Mouse (Mus musculus): Measurements from ENCODE around the gene Lrig1. TPM values are rescaled to one million over a fixed set of nuclear protein-coding genes. Genes with fewer than 3 reads are reported as not detected.
A peak's percentile ranks its signal among the peaks of the same experiment; 100 is the strongest.

Gene Lrig1
- total RNA-seq, 1 experiment: 19.1 TPM

DNA sequence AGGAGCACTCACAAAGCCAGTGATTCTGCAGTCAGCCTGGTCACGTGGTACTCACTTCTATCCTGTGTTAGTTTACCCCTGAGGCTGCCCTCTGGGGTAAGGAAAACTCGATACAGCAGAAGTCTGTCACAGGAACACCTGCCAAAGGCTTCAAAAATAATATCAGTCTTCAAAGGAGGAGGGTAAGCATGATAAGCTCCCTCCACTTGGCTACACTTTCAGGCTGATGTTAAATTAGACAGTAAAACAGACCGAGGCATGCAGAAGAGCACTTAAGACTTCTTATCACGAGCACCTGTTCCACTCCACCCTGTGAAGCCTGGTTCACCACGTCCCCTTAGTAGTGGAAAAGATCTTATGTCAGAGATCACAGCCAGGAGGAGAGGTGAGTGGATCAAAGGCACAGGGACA lies 62.9 kb downstream of the Lrig1 start:
- DNase-seq (ENCODE audit: low read depth, low spot score): no peak
- H3K4me3 ChIP-seq (ENCODE audit: insufficient read depth in 1 of 2, low read depth in 1 of 2, low read length in 2 of 2, poor library complexity in 1 of 2, severe bottlenecking in 1 of 2): no peak overlapping the region
- H3K27ac ChIP-seq (ENCODE audit: insufficient read depth, low read depth, low read length, poor library complexity, severe bottlenecking): no peak overlapping the region
- peaks cover 0 to 15% of the 10 kb centered on the region in 2 experiments; a peak in 2 of 4 replicates for H3K4me1 ChIP-seq (ENCODE audit: control insufficient read depth in 2 of 2, insufficient read depth in 2 of 2, low read length in 2 of 2, poor library complexity in 1 of 2)
- H3K36me3 ChIP-seq (ENCODE audit: control insufficient read depth, insufficient read depth, low read length, poor library complexity, severe bottlenecking): no peaks in the 10 kb centered on the region
- H3K9me3 ChIP-seq (ENCODE audit: control insufficient read depth, insufficient read depth, low read depth, low read length): no peaks in the 10 kb centered on the region
- TF ChIP-seq MAFK (IDR thresholded peaks at IDR 0.05; ENCODE audit: insufficient read depth, low read depth, low read length) (no peak), ZNF384 (IDR thresholded peaks at IDR 0.05; ENCODE audit: low read depth, low read length) (no peak), HCFC1 (IDR thresholded peaks at IDR 0.05; ENCODE audit: borderline replicate concordance, insufficient read depth, low read length) (no peak), CHD2 (IDR thresholded peaks at IDR 0.05; ENCODE audit: low read depth, low read length) (no peak)
- no peak overlapping the region for H3K9ac ChIP-seq (ENCODE audit: insufficient read depth, low read depth, low read length, poor library complexity, severe bottlenecking)
- in situ Hi-C loops (cut with MboI; ENCODE audit: low sequenced_read_pairs in 2 of 2, unreplicated experiment in 2 of 2): no loop called here

DNA sequence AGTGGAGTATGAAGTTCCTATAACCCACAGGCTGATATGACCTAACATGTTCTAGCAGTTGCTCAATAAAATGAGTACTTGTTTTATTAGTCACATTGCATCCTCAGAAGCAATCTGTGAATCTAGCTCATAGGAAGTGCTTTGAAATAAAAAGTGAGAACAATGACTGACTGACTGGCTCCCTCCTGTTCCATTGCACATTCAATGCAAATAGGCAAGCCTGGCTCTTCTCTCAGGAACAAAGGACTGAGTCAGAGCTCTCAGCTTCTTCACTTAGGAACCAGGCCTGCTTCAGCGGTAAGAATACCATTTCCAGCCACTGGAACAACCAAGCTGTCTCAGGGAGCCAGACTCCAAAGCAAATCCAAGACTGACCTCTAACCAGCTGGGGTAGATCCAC lies 64.6 kb downstream of the Lrig1 start:
- no peak for DNase-seq (ENCODE audit: low read depth, low spot score)
- H3K36me3 ChIP-seq (ENCODE audit: control insufficient read depth, insufficient read depth, low read length, poor library complexity, severe bottlenecking): no peaks in the 10 kb centered on the region
- no peak overlapping the region for H3K4me3 ChIP-seq (ENCODE audit: insufficient read depth in 1 of 2, low read depth in 1 of 2, low read length in 2 of 2, poor library complexity in 1 of 2, severe bottlenecking in 1 of 2)
- H3K4me1 ChIP-seq (ENCODE audit: control insufficient read depth in 2 of 2, insufficient read depth in 2 of 2, low read length in 2 of 2, poor library complexity in 1 of 2): peaks cover 2 to 19% of the 10 kb centered on the region in 2 experiments; a peak in 3 of 4 replicates
- H3K27ac ChIP-seq (ENCODE audit: insufficient read depth, low read depth, low read length, poor library complexity, severe bottlenecking): no peak overlapping the region
- no peak overlapping the region for H3K9ac ChIP-seq (ENCODE audit: insufficient read depth, low read depth, low read length, poor library complexity, severe bottlenecking)
- H3K9me3 ChIP-seq (ENCODE audit: control insufficient read depth, insufficient read depth, low read depth, low read length): no peaks in the 10 kb centered on the region
- TF ChIP-seq HCFC1 (IDR thresholded peaks at IDR 0.05; ENCODE audit: borderline replicate concordance, insufficient read depth, low read length) (no peak), ZNF384 (IDR thresholded peaks at IDR 0.05; ENCODE audit: low read depth, low read length) (no peak), MAFK (IDR thresholded peaks at IDR 0.05; ENCODE audit: insufficient read depth, low read depth, low read length) (no peak), ZC3H11A (IDR thresholded peaks at IDR 0.05; ENCODE audit: borderline replicate concordance, low read depth, low read length) (no peak), CHD2 (IDR thresholded peaks at IDR 0.05; ENCODE audit: low read depth, low read length) (no peak)
- in situ Hi-C loops (cut with MboI; ENCODE audit: low sequenced_read_pairs in 2 of 2, unreplicated experiment in 2 of 2): no loop called here

DNA sequence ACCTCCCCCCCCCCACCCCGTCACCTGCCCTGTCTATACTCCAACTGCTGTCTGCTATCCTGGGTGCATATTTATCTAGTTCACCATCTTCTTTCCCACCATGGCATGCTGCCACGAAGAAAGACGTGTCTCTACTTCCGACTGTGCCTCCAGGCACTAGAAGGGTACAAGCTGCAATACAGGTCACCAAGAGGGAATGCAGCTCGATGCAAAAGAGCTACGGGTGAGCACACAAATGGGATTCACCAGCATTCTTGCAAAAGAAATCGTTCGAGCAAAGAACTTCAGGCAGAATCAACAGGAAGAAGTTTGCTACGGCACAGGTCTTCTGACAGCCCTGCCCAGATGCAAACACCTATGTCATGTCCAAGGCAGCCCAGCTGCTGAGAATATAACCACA lies 65.2 kb downstream of the Lrig1 start:
- Histone ChIP-seq H3K27ac (ENCODE audit: insufficient read depth, low read depth, low read length, poor library complexity, severe bottlenecking) (no peak overlapping the region), H3K4me1 (ENCODE audit: control insufficient read depth in 2 of 2, insufficient read depth in 2 of 2, low read length in 2 of 2, poor library complexity in 1 of 2) (peaks cover 2 to 21% of the 10 kb centered on the region in 2 experiments; a peak in 3 of 4 replicates), H3K9ac (ENCODE audit: insufficient read depth, low read depth, low read length, poor library complexity, severe bottlenecking) (no peak overlapping the region), H3K4me3 (ENCODE audit: insufficient read depth in 1 of 2, low read depth in 1 of 2, low read length in 2 of 2, poor library complexity in 1 of 2, severe bottlenecking in 1 of 2) (no peak overlapping the region), H3K9me3 (ENCODE audit: control insufficient read depth, insufficient read depth, low read depth, low read length) (no peaks in the 10 kb centered on the region), H3K36me3 (ENCODE audit: control insufficient read depth, insufficient read depth, low read length, poor library complexity, severe bottlenecking) (peaks cover 2% of the 10 kb centered on the region; the same call in 1 of the 2 replicates)
- DNase-seq (ENCODE audit: low read depth, low spot score): no peak
- TF ChIP-seq ZNF384 (IDR thresholded peaks at IDR 0.05; ENCODE audit: low read depth, low read length) (no peak), CHD2 (IDR thresholded peaks at IDR 0.05; ENCODE audit: low read depth, low read length) (no peak), ZC3H11A (IDR thresholded peaks at IDR 0.05; ENCODE audit: borderline replicate concordance, low read depth, low read length) (no peak), HCFC1 (IDR thresholded peaks at IDR 0.05; ENCODE audit: borderline replicate concordance, insufficient read depth, low read length) (no peak), MAFK (IDR thresholded peaks at IDR 0.05; ENCODE audit: insufficient read depth, low read depth, low read length) (no peak)
- in situ Hi-C loops (cut with MboI; ENCODE audit: low sequenced_read_pairs in 2 of 2, unreplicated experiment in 2 of 2): no loop called here

DNA sequence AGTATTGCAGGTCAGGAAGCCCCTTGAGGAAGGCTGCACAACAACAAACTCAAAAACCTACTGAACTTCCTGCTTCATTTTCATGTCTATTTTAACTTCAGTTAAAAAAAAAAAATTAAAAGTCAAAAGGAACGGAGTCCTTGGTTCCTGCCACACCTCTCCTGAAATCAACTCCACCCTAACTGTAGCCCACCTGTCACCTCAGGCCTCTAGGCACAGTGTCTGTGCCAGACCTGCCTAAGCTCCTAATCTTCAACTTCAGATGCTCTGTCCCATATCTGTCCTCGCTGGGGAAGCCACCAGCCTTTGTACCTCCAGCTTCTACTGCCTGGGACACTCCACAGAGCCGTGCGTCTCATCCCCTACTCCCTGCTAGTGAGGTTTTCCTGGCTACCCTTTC lies 65.7 kb downstream of the Lrig1 start:
- Histone ChIP-seq H3K36me3 (ENCODE audit: control insufficient read depth, insufficient read depth, low read length, poor library complexity, severe bottlenecking) (peaks cover 2% of the 10 kb centered on the region; the same call in 1 of the 2 replicates), H3K4me3 (ENCODE audit: insufficient read depth in 1 of 2, low read depth in 1 of 2, low read length in 2 of 2, poor library complexity in 1 of 2, severe bottlenecking in 1 of 2) (no peak overlapping the region), H3K27ac (ENCODE audit: insufficient read depth, low read depth, low read length, poor library complexity, severe bottlenecking) (peak overlapping the region; percentile 56; the same call in 1 of the 2 replicates), H3K9ac (ENCODE audit: insufficient read depth, low read depth, low read length, poor library complexity, severe bottlenecking) (no peak overlapping the region), H3K4me1 (ENCODE audit: control insufficient read depth in 2 of 2, insufficient read depth in 2 of 2, low read length in 2 of 2, poor library complexity in 1 of 2) (peaks cover 2 to 21% of the 10 kb centered on the region in 2 experiments; a peak in 3 of 4 replicates), H3K9me3 (ENCODE audit: control insufficient read depth, insufficient read depth, low read depth, low read length) (no peaks in the 10 kb centered on the region)
- in situ Hi-C loops (cut with MboI; ENCODE audit: low sequenced_read_pairs in 2 of 2, unreplicated experiment in 2 of 2): no loop called here
- no peak for DNase-seq (ENCODE audit: low read depth, low spot score)
- no peak for TF ChIP-seq ZNF384 (IDR thresholded peaks at IDR 0.05; ENCODE audit: low read depth, low read length)
- TF ChIP-seq MAFK (IDR thresholded peaks at IDR 0.05; ENCODE audit: insufficient read depth, low read depth, low read length): no peak
- no peak for TF ChIP-seq HCFC1 (IDR thresholded peaks at IDR 0.05; ENCODE audit: borderline replicate concordance, insufficient read depth, low read length)
- no peak for TF ChIP-seq CHD2 (IDR thresholded peaks at IDR 0.05; ENCODE audit: low read depth, low read length)
- no peak for TF ChIP-seq ZC3H11A (IDR thresholded peaks at IDR 0.05; ENCODE audit: borderline replicate concordance, low read depth, low read length)

DNA sequence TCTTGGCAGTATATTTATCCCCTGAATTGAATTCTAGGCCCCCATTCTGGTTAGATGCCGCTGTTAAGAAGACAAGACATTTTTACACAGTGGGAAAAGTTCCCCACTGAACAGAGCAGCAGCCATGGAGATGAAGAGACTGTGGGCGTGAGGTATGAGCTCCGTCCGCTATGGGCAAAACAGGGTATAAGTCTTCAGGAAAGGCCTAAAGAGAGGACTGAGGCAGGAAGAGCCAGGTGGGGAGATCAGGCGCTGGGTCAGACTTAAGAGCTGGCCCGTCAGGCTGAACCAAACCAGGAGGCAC lies 68.2 kb downstream of the Lrig1 start:
- Histone ChIP-seq H3K4me3 (ENCODE audit: insufficient read depth in 1 of 2, low read depth in 1 of 2, low read length in 2 of 2, poor library complexity in 1 of 2, severe bottlenecking in 1 of 2) (no peak overlapping the region), H3K27ac (ENCODE audit: insufficient read depth, low read depth, low read length, poor library complexity, severe bottlenecking) (no peak overlapping the region), H3K9ac (ENCODE audit: insufficient read depth, low read depth, low read length, poor library complexity, severe bottlenecking) (no peak overlapping the region), H3K4me1 (ENCODE audit: control insufficient read depth in 2 of 2, insufficient read depth in 2 of 2, low read length in 2 of 2, poor library complexity in 1 of 2) (peaks cover 2 to 20% of the 10 kb centered on the region in 2 experiments; a peak in 3 of 4 replicates), H3K9me3 (ENCODE audit: control insufficient read depth, insufficient read depth, low read depth, low read length) (no peaks in the 10 kb centered on the region), H3K36me3 (ENCODE audit: control insufficient read depth, insufficient read depth, low read length, poor library complexity, severe bottlenecking) (peaks cover 4% of the 10 kb centered on the region; the same call in 1 of the 2 replicates)
- TF ChIP-seq MAFK (IDR thresholded peaks at IDR 0.05; ENCODE audit: insufficient read depth, low read depth, low read length): no peak
- TF ChIP-seq HCFC1 (IDR thresholded peaks at IDR 0.05; ENCODE audit: borderline replicate concordance, insufficient read depth, low read length): no peak
- no peak for TF ChIP-seq CHD2 (IDR thresholded peaks at IDR 0.05; ENCODE audit: low read depth, low read length)
- no peak for TF ChIP-seq ZC3H11A (IDR thresholded peaks at IDR 0.05; ENCODE audit: borderline replicate concordance, low read depth, low read length)
- TF ChIP-seq ZNF384 (IDR thresholded peaks at IDR 0.05; ENCODE audit: low read depth, low read length): no peak
- no peak for DNase-seq (ENCODE audit: low read depth, low spot score)
- in situ Hi-C loops (cut with MboI; ENCODE audit: low sequenced_read_pairs in 2 of 2, unreplicated experiment in 2 of 2): no loop called here

Measured in ES-E14 (cell line).